Mouse (Mus musculus) kidney, postnatal 0 days (tissue): ENCODE data around the gene Panx1. TPM values are rescaled to one million over a fixed set of nuclear protein-coding genes. Genes with fewer than 3 reads are reported as not detected.
A peak's percentile ranks its signal among the peaks of the same experiment; 100 is the strongest.

Source experiments
- ATAC-seq: fragments of 200-750 bp; cut with Nextera tagmentation; replicated peaks from 2 replicates; pipeline ENCODE4 v1.8.0; 2017; ENCODE audit warnings: low read depth, moderate number of reproducible peaks, moderate TSS enrichment, moderate library complexity; ENCODE audit not compliant: low FRiP score
- DNase-seq: peaks from one replicate; pipeline ENCODE4 v3.0.0-alpha.2; 2016; ENCODE audit warnings: low spot score
- H3K27ac ChIP-seq: fragments of 300-500 bp; sonication (generic); 2 replicates; pipeline ENCODE4 v1.5.1; 2014; ENCODE audit warnings: mild to moderate bottlenecking
- H3K27me3 ChIP-seq: fragments of 300-500 bp; sonication (generic); 2 replicates; pipeline ENCODE4 v1.6.1; 2014; ENCODE audit warnings: low read length, mixed read lengths; ENCODE audit not compliant: insufficient read depth
- H3K36me3 ChIP-seq: fragments of 300-500 bp; sonication (generic); 2 replicates; pipeline ENCODE4 v1.6.1; 2014; ENCODE audit warnings: low read length, mixed read lengths; ENCODE audit not compliant: insufficient read depth
- H3K4me1 ChIP-seq: fragments of 300-500 bp; sonication (generic); replicated peaks from 2 replicates; pipeline ENCODE4 v1.6.1; 2014; ENCODE audit warnings: antibody characterized with exemption, low read length, mixed read lengths; ENCODE audit not compliant: insufficient read depth
- H3K4me2 ChIP-seq: fragments of 300-500 bp; sonication (generic); 2 replicates; pipeline ENCODE4 v1.6.1; 2014; ENCODE audit warnings: mild to moderate bottlenecking, low read length, moderate library complexity, mixed read lengths
- H3K4me3 ChIP-seq: fragments of 300-500 bp; sonication (generic); replicated peaks from 2 replicates; pipeline ENCODE4 v1.5.1; 2014; ENCODE audit warnings: low read depth, low read length
- H3K9ac ChIP-seq: fragments of 300-500 bp; sonication (generic); 2 replicates; pipeline ENCODE4 v1.6.1; 2014; ENCODE audit warnings: low read depth, low read length
- H3K9me3 ChIP-seq: fragments of 300-500 bp; sonication (generic); replicated peaks from 2 replicates; pipeline ENCODE4 v1.6.1; 2016; ENCODE audit warnings: low read length, inconsistent platforms, mixed read lengths
- CTCF ChIP-seq: IDR thresholded peaks from 2 replicates; pipeline ENCODE4 v1.5.1; 2016; ENCODE audit warnings: antibody characterized with exemption, low read depth, mild to moderate bottlenecking, moderate library complexity
- WGBS: fragments of 180-500 bp; shearing (Covaris S2); extraction: QIAGEN DNeasy Blood & Tissue Kit; methylation state at CpG from one replicate; pipeline ENCODE4 v1.1.7; 2014; 5-methylcytosine and 5-hydroxymethylcytosine counted together
- polyA plus RNA-seq: library from polyadenylated mRNA; unstranded; fragments of >200 nt; fragmentation: Nextera tagmentation; extraction: Ambion mirVana; gene quantifications from 2 replicates; pipeline ENCODE4 v1.2.1, GENCODE M21; 2015

The Panx1 gene
- 29.9 and 37.3 TPM in 2 replicates for polyA plus RNA-seq

DNA sequence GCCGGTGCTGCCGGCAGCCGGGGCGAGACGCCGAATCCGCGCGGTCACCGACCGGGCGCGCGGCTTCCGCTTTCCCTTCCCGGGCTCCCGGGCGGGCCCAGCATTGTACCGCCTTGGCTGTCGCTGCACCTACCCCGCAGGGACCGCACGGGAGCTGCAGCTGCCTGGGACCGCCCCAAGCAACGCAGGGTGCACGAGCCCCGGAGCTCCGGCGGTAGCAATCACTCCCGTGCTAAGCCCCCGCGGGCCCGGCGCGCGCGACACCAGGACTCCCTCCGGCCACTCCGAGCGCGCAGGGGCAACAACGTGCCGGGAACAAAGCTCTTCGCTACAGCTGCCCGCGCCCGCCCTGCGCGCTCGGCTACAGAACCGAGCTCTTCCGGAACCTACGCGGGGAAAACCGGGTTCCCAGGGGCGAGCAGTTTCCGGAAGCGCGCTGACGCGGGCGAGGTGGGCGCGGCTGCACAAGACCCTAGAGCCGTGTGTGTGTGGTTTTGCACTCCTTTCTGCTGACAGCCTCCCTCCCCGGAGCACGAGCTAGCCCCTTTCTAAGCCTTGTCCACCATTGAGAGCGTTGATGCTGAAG is at the start of gene Panx1:
Panx1 (minus strand) TSS at position 395 of the 586 bp plus-strand sequence.
- DNase-seq (peak; percentile 88), ATAC-seq (peak; percentile 81)
- H3K9ac ChIP-seq = peak within 1 kb of the TSS; percentile 86
- peaks cover 5% of the 10 kb centered on the region; the same call in 1 of the 2 replicates for H3K4me1 ChIP-seq
- H3K4me2 ChIP-seq = peak within 1 kb of the TSS; percentile 90
- WGBS = under 1% methylated on average over 64 of the region's 68 CpGs
- no peaks in the 10 kb centered on the region for H3K36me3 ChIP-seq
- no peaks in the 10 kb centered on the region for H3K27me3 ChIP-seq
- H3K9me3 ChIP-seq = no peaks in the 10 kb centered on the region
- H3K4me3 ChIP-seq = peak within 1 kb of the TSS; percentile 77
- H3K27ac ChIP-seq = peak within 1 kb of the TSS; percentile 73
- no peak for TF ChIP-seq CTCF

DNA sequence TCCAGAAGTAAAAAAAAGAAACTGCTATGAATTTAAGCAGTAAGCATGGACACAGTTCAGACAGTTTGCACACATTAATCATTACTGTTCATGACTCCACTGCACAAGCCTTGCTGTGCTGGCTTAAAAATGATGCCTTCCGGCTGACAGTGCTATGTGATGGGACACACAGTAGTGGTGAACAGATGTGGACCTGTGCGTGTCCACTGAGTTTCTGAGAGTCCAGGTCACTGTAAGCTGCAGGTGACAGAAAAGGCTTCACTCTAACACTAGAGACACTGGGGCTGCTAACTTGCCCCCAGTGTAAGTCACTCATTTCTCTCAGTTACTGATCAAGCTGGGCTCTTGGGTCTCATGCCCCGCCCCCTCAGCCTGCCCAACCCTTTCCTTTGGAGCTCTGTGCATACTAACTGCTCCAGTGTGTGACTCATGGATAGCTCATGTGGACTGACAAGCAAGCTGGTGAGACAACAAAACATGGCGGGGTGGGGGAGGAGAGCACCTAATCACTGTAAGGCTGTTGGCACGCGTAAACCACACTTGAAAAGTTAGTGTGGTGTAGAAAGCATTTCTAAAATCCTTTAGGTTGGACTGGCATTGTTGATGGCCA is 23.5 kb upstream of the Panx1 start:
- TF ChIP-seq CTCF = no peak
- H3K4me1 ChIP-seq = no peaks in the 10 kb centered on the region
- H3K9ac ChIP-seq = no peak overlapping the region
- no peak overlapping the region for H3K4me2 ChIP-seq
- no peak overlapping the region for H3K4me3 ChIP-seq
- WGBS = 73% methylated on average over 6 of the region's 6 CpGs
- H3K27ac ChIP-seq = no peak overlapping the region
- peak; percentile 92 for ATAC-seq
- no peaks in the 10 kb centered on the region for H3K9me3 ChIP-seq
- no peaks in the 10 kb centered on the region for H3K36me3 ChIP-seq
- H3K27me3 ChIP-seq = no peaks in the 10 kb centered on the region
- DNase-seq = peak; percentile 22

GRCm38 (mm10) chr9:15067995-15068685 is 22.9 kb upstream of the Panx1 start:
- no peaks in the 10 kb centered on the region for H3K9me3 ChIP-seq
- no peak overlapping the region for H3K4me3 ChIP-seq
- H3K4me1 ChIP-seq = no peaks in the 10 kb centered on the region
- no peak for ATAC-seq
- 79% methylated on average over 7 of the region's 7 CpGs for WGBS
- no peak for DNase-seq
- no peak overlapping the region for H3K4me2 ChIP-seq
- H3K36me3 ChIP-seq = no peaks in the 10 kb centered on the region
- H3K9ac ChIP-seq = no peak overlapping the region
- no peak for TF ChIP-seq CTCF
- H3K27me3 ChIP-seq = no peaks in the 10 kb centered on the region
- no peak overlapping the region for H3K27ac ChIP-seq

- H3K4me3 ChIP-seq = no peak overlapping the region
- DNase-seq = no peak
- WGBS = 3% methylated on average over 1 of the region's 1 CpGs
- no peak for TF ChIP-seq CTCF
- H3K27ac ChIP-seq = no peak overlapping the region
- no peaks in the 10 kb centered on the region for H3K4me1 ChIP-seq
- no peaks in the 10 kb centered on the region for H3K9me3 ChIP-seq
- no peak for ATAC-seq
- H3K4me2 ChIP-seq = no peak overlapping the region
- no peaks in the 10 kb centered on the region for H3K27me3 ChIP-seq
- no peak overlapping the region for H3K9ac ChIP-seq
- H3K36me3 ChIP-seq = no peaks in the 10 kb centered on the region
Measured at GRCm38 (mm10) chr9:15064176-15064575, 18.9 kb upstream of the Panx1 start.

- no peak for TF ChIP-seq CTCF
- no peak overlapping the region for H3K4me2 ChIP-seq
- no peaks in the 10 kb centered on the region for H3K9me3 ChIP-seq
- DNase-seq (no peak), ATAC-seq (no peak)
- H3K27me3 ChIP-seq = no peaks in the 10 kb centered on the region
- no peak overlapping the region for H3K4me3 ChIP-seq
- WGBS = 89% methylated on average over 5 of the region's 5 CpGs
- no peak overlapping the region for H3K27ac ChIP-seq
- no peak overlapping the region for H3K9ac ChIP-seq
- no peaks in the 10 kb centered on the region for H3K36me3 ChIP-seq
- H3K4me1 ChIP-seq = no peaks in the 10 kb centered on the region
Measured at GRCm38 (mm10) chr9:15060847-15061246, 15.6 kb upstream of the Panx1 start.

GRCm38 (mm10) chr9:15060026-15060425 is 14.7 kb upstream of the Panx1 start:
- Histone ChIP-seq H3K4me1 (no peaks in the 10 kb centered on the region), H3K4me3 (no peak overlapping the region), H3K36me3 (no peaks in the 10 kb centered on the region), H3K9me3 (no peaks in the 10 kb centered on the region), H3K27ac (no peak overlapping the region), H3K9ac (no peak overlapping the region), H3K27me3 (no peaks in the 10 kb centered on the region), H3K4me2 (no peak overlapping the region)
- ATAC-seq (no peak), DNase-seq (no peak)
- no peak for TF ChIP-seq CTCF
- WGBS = 83% methylated on average over 6 of the region's 6 CpGs
